Mouse (Mus musculus) embryonic facial prominence, embryonic 13.5 days (tissue): ENCODE measurements at regions not wholly inside any gene's neighbourhood (a gene's known extent, or its start where the extent isn't known, plus 50 kb on each side); places are given as distances from the start of the nearest gene placed in this dataset. TPM values are rescaled to one million over a fixed set of nuclear protein-coding genes. Genes with fewer than 3 reads are reported as not detected.

ENCODE experiments used
- microRNA-seq: library from miRNA; unstranded; fragments of <30 nt; microRNA quantifications from one replicate; pipeline ENCODE4, GENCODE M21; 2016

Small RNAs in the stretch of these regions (microRNA-seq; reads per million reads assigned to microRNA genes)
- not detected for gene Gm23061
